Mouse (Mus musculus) myocyte (in vitro differentiated cells): Measurements from ENCODE around the gene Adamtsl5.
A peak's percentile ranks its signal among the peaks of the same experiment; 100 is the strongest.

Experiments
- CEBPB ChIP-seq: IDR thresholded peaks from 2 replicates; pipeline ENCODE4 v1.6.1; 2011; ENCODE audit warnings: mild to moderate bottlenecking, moderate library complexity; ENCODE audit not compliant: poor library complexity, insufficient read depth, severe bottlenecking
- E2F4 ChIP-seq: IDR thresholded peaks from one replicate; pipeline ENCODE4 v1.6.1; 2011; ENCODE audit warnings: mild to moderate bottlenecking, control low read depth, moderate library complexity; ENCODE audit not compliant: insufficient read depth
- MYOG ChIP-seq, 3 experiments: IDR thresholded peaks; one replicate each; pipeline ENCODE4 v1.6.1; 2011; ENCODE audit warnings: control low read depth in 2 of 3, low read depth in 2 of 3, mild to moderate bottlenecking in 2 of 3; ENCODE audit not compliant: insufficient read length in 2 of 3, control insufficient read depth in 1 of 3, insufficient read depth in 1 of 3
- POLR2A ChIP-seq: IDR thresholded peaks from one replicate; pipeline ENCODE4 v1.6.1; 2011; ENCODE audit warnings: low read depth, mild to moderate bottlenecking, control low read depth, moderate library complexity; ENCODE audit not compliant: insufficient read length
- POLR2AphosphoS2 ChIP-seq: IDR thresholded peaks from one replicate; pipeline ENCODE4 v1.6.1; 2011; ENCODE audit warnings: low read depth, control low read depth; ENCODE audit not compliant: insufficient read length
- SRF ChIP-seq: IDR thresholded peaks from one replicate; pipeline ENCODE4 v1.6.1; 2011; ENCODE audit warnings: low read depth; ENCODE audit not compliant: control insufficient read depth, insufficient read length

GRCm38 (mm10) chr10:80294311-80294710 is 53.9 kb downstream of the Adamtsl5 start:
- TF ChIP-seq POLR2A (peak; percentile 44), MYOG (IDR thresholded peaks at IDR 0.05; ENCODE audit: control insufficient read depth in 1 of 3, insufficient read depth in 1 of 3, insufficient read length in 2 of 3, low read depth in 2 of 3) (no peak), SRF (no peak), E2F4 (no peak), POLR2AphosphoS2 (no peak), CEBPB (no peak)
